Mouse (Mus musculus) bone marrow, adult 2 months (tissue): ENCODE measurements around the gene Stag3.

Experiments used
- CTCF ChIP-seq: fragments of 200-500 bp; IDR thresholded peaks from 2 replicates; pipeline ENCODE4 v1.5.1; 2011; ENCODE audit warnings: low read length, control low read depth; ENCODE audit not compliant: control insufficient read depth, insufficient read depth
- POLR2A ChIP-seq: fragments of 200-500 bp; IDR thresholded peaks from 2 replicates; pipeline ENCODE4 v1.6.1; 2011; ENCODE audit warnings: low read depth, mild to moderate bottlenecking, control low read depth, low read length, borderline replicate concordance; ENCODE audit not compliant: control insufficient read depth

- no peak for TF ChIP-seq CTCF
- TF ChIP-seq POLR2A, result no peak
Measured at GRCm38 (mm10) chr5:138343216-138343615, 63.2 kb downstream of the Stag3 start.
